Mouse (Mus musculus): ENCODE measurements around the gene Ccdc183. TPM values are rescaled to one million over a fixed set of nuclear protein-coding genes. Genes with fewer than 3 reads are reported as not detected.

The Ccdc183 gene
- 0.18 and 0.36 TPM in 2 replicates for polyA plus RNA-seq (2015; fragmentation: Nextera tagmentation; extraction: Ambion mirVana)

- Histone ChIP-seq H3K9me3 (no peaks in the 10 kb centered on the region), H3K9ac (peak within 1 kb of the TSS; percentile 51; the same call in 1 of the 2 replicates), H3K4me1 (peaks cover 17% of the 10 kb centered on the region), H3K4me3 (peak within 1 kb of the TSS; percentile 24), H3K4me2 (replicated peaks) (peak within 1 kb of the TSS; percentile 49), H3K27ac (no peak within 1 kb of the TSS), H3K36me3 (no peaks in the 10 kb centered on the region), H3K27me3 (peaks cover 64% of the 10 kb centered on the region)
- WGBS: 85% methylated on average over 3 of the region's 3 CpGs
- ATAC-seq (ENCODE audit: low FRiP score, low read depth): no peak
These were observed at the start of gene Ccdc183 for GRCm38 (mm10) chr2:25617578-25617977. Ccdc183 (minus strand) TSS chr2:25617678.

- no peak overlapping the region for H3K9ac ChIP-seq
- no peak overlapping the region for H3K27ac ChIP-seq
- H3K9me3 ChIP-seq: no peaks in the 10 kb centered on the region
- H3K4me3 ChIP-seq: no peak overlapping the region
- ATAC-seq (ENCODE audit: low FRiP score, low read depth): no peak
- H3K36me3 ChIP-seq: no peaks in the 10 kb centered on the region
- H3K27me3 ChIP-seq: no peaks in the 10 kb centered on the region
- no peak overlapping the region for H3K4me2 ChIP-seq (replicated peaks)
- H3K4me1 ChIP-seq: no peaks in the 10 kb centered on the region
- WGBS: 65% methylated on average over 1 of the region's 1 CpGs
These were observed 49.0 kb upstream of the Ccdc183 start for GRCm38 (mm10) chr2:25666516-25666915.

- Histone ChIP-seq H3K27ac (no peak overlapping the region), H3K4me3 (no peak overlapping the region), H3K4me1 (no peaks in the 10 kb centered on the region), H3K4me2 (replicated peaks) (no peak overlapping the region), H3K36me3 (no peaks in the 10 kb centered on the region), H3K9me3 (no peaks in the 10 kb centered on the region), H3K27me3 (no peaks in the 10 kb centered on the region), H3K9ac (no peak overlapping the region)
- ATAC-seq (ENCODE audit: low FRiP score, low read depth): no peak
- WGBS: 83% methylated on average over 5 of the region's 5 CpGs
These were observed 46.6 kb upstream of the Ccdc183 start for GRCm38 (mm10) chr2:25664125-25664524.

GRCm38 (mm10) chr2:25663511-25663910 lies 46.0 kb upstream of the Ccdc183 start:
- no peak overlapping the region for H3K27ac ChIP-seq
- H3K9ac ChIP-seq: no peak overlapping the region
- H3K4me3 ChIP-seq: no peak overlapping the region
- WGBS: 73% methylated on average over 1 of the region's 1 CpGs
- no peaks in the 10 kb centered on the region for H3K36me3 ChIP-seq
- no peak for ATAC-seq (ENCODE audit: low FRiP score, low read depth)
- no peaks in the 10 kb centered on the region for H3K27me3 ChIP-seq
- no peak overlapping the region for H3K4me2 ChIP-seq (replicated peaks)
- no peaks in the 10 kb centered on the region for H3K4me1 ChIP-seq
- H3K9me3 ChIP-seq: no peaks in the 10 kb centered on the region

GRCm38 (mm10) chr2:25661245-25661970 lies 43.9 kb upstream of the Ccdc183 start:
- WGBS: 88% methylated on average over 6 of the region's 6 CpGs
- no peak overlapping the region for H3K4me2 ChIP-seq (replicated peaks)
- H3K27ac ChIP-seq: no peak overlapping the region

GRCm38 (mm10) chr2:25660279-25660678 lies 42.8 kb upstream of the Ccdc183 start:
- H3K4me1 ChIP-seq: no peaks in the 10 kb centered on the region
- H3K9me3 ChIP-seq: no peaks in the 10 kb centered on the region
- no peaks in the 10 kb centered on the region for H3K36me3 ChIP-seq
- no peak overlapping the region for H3K27ac ChIP-seq
- H3K4me2 ChIP-seq (replicated peaks): no peak overlapping the region
- no peaks in the 10 kb centered on the region for H3K27me3 ChIP-seq
- no peak overlapping the region for H3K4me3 ChIP-seq
- no peak for ATAC-seq (ENCODE audit: low FRiP score, low read depth)
- H3K9ac ChIP-seq: no peak overlapping the region
- 86% methylated on average over 8 of the region's 8 CpGs for WGBS

More at GRCm38 (mm10) chr2:25661245-25661970, 43.9 kb upstream of the Ccdc183 start:
- H3K9ac ChIP-seq: no peak overlapping the region
- no peaks in the 10 kb centered on the region for H3K4me1 ChIP-seq
- ATAC-seq (ENCODE audit: low FRiP score, low read depth): no peak; the same call in 1 of the 2 replicates
- no peaks in the 10 kb centered on the region for H3K27me3 ChIP-seq
- no peak overlapping the region for H3K4me3 ChIP-seq
- H3K36me3 ChIP-seq: no peaks in the 10 kb centered on the region
- no peaks in the 10 kb centered on the region for H3K9me3 ChIP-seq

- Histone ChIP-seq H3K27ac (no peak within 1 kb of the TSS), H3K36me3 (no peaks in the 10 kb centered on the region), H3K9ac (no peak within 1 kb of the TSS), H3K4me2 (replicated peaks) (no peak within 1 kb of the TSS), H3K9me3 (no peaks in the 10 kb centered on the region), H3K27me3 (no peaks in the 10 kb centered on the region), H3K4me1 (no peaks in the 10 kb centered on the region), H3K4me3 (no peak within 1 kb of the TSS)
- ATAC-seq (ENCODE audit: low FRiP score, low read depth): no peak
These were observed 40.2 kb upstream of the Ccdc183 start, which contains the start of gene Lcn5 for GRCm38 (mm10) chr2:25657652-25658051. Lcn5 (plus strand) TSS chr2:25657952.

- 91% methylated on average over 4 of the region's 4 CpGs for WGBS
- no peak for ATAC-seq (ENCODE audit: low FRiP score, low read depth)
- H3K4me2 ChIP-seq (replicated peaks): no peak overlapping the region
- H3K4me3 ChIP-seq: no peak overlapping the region
- no peak overlapping the region for H3K9ac ChIP-seq
- no peaks in the 10 kb centered on the region for H3K9me3 ChIP-seq
- H3K4me1 ChIP-seq: no peaks in the 10 kb centered on the region
- no peaks in the 10 kb centered on the region for H3K36me3 ChIP-seq
- no peak overlapping the region for H3K27ac ChIP-seq
- no peaks in the 10 kb centered on the region for H3K27me3 ChIP-seq
These were observed 39.8 kb upstream of the Ccdc183 start for GRCm38 (mm10) chr2:25657246-25657645.

- Histone ChIP-seq H3K27ac (no peak overlapping the region), H3K36me3 (no peaks in the 10 kb centered on the region), H3K27me3 (no peaks in the 10 kb centered on the region), H3K9ac (no peak overlapping the region), H3K4me1 (no peaks in the 10 kb centered on the region), H3K9me3 (no peaks in the 10 kb centered on the region), H3K4me2 (replicated peaks) (no peak overlapping the region), H3K4me3 (no peak overlapping the region)
- ATAC-seq (ENCODE audit: low FRiP score, low read depth): no peak
- 83% methylated on average over 4 of the region's 4 CpGs for WGBS
These were observed 39.2 kb upstream of the Ccdc183 start for GRCm38 (mm10) chr2:25656691-25657090.

GRCm38 (mm10) chr2:25654502-25654901 lies 37.0 kb upstream of the Ccdc183 start:
- Histone ChIP-seq H3K36me3 (no peaks in the 10 kb centered on the region), H3K4me2 (replicated peaks) (no peak overlapping the region), H3K4me3 (no peak overlapping the region), H3K27me3 (no peaks in the 10 kb centered on the region), H3K27ac (no peak overlapping the region), H3K9me3 (no peaks in the 10 kb centered on the region), H3K4me1 (no peaks in the 10 kb centered on the region), H3K9ac (no peak overlapping the region)
- no peak for ATAC-seq (ENCODE audit: low FRiP score, low read depth)
- 67% methylated on average over 1 of the region's 1 CpGs for WGBS

- 81% methylated on average over 2 of the region's 2 CpGs for WGBS
- Histone ChIP-seq H3K9ac (no peak within 1 kb of the TSS), H3K9me3 (no peaks in the 10 kb centered on the region), H3K4me2 (replicated peaks) (no peak within 1 kb of the TSS), H3K36me3 (no peaks in the 10 kb centered on the region), H3K27me3 (no peaks in the 10 kb centered on the region), H3K4me1 (no peaks in the 10 kb centered on the region), H3K27ac (no peak within 1 kb of the TSS), H3K4me3 (no peak within 1 kb of the TSS)
- ATAC-seq (ENCODE audit: low FRiP score, low read depth): no peak
These were observed 35.4 kb upstream of the Ccdc183 start, which contains the start of gene Lcn8 for GRCm38 (mm10) chr2:25652902-25653301. Lcn8 (plus strand) TSS chr2:25653120.

- Histone ChIP-seq H3K36me3 (no peaks in the 10 kb centered on the region), H3K27ac (no peak overlapping the region), H3K4me3 (no peak overlapping the region), H3K4me2 (replicated peaks) (no peak overlapping the region), H3K27me3 (0 out of 2 replicates have a peak, but pooled peaks cover 3% of the 10 kb centered on the region), H3K4me1 (no peaks in the 10 kb centered on the region), H3K9me3 (no peaks in the 10 kb centered on the region), H3K9ac (no peak overlapping the region)
- 14% methylated on average over 6 of the region's 6 CpGs for WGBS
- no peak for ATAC-seq (ENCODE audit: low FRiP score, low read depth)
These were observed 22.4 kb upstream of the Ccdc183 start for GRCm38 (mm10) chr2:25639890-25640289.

- H3K4me2 ChIP-seq (replicated peaks): no peak overlapping the region
- no peak overlapping the region for H3K27ac ChIP-seq
- H3K27me3 ChIP-seq: no peaks in the 10 kb centered on the region
- no peak for ATAC-seq (ENCODE audit: low FRiP score, low read depth)
- H3K9me3 ChIP-seq: no peaks in the 10 kb centered on the region
- H3K4me1 ChIP-seq: no peaks in the 10 kb centered on the region
- WGBS: 39% methylated on average over 1 of the region's 1 CpGs
- no peak overlapping the region for H3K4me3 ChIP-seq
- H3K9ac ChIP-seq: no peak overlapping the region
- no peaks in the 10 kb centered on the region for H3K36me3 ChIP-seq
These were observed 16.6 kb upstream of the Ccdc183 start for GRCm38 (mm10) chr2:25634046-25634445.

Measured in limb, embryonic 13.5 days (tissue).